Mouse (Mus musculus) liver, embryonic 14.5 days (tissue): Measurements from ENCODE around the gene Mrps5.

ENCODE experiments used
- CTCF ChIP-seq: IDR thresholded peaks from 2 replicates; pipeline ENCODE4 v1.5.1; 2016; ENCODE audit warnings: antibody characterized with exemption, low read depth, control low read depth
- EP300 ChIP-seq: IDR thresholded peaks from 2 replicates; pipeline ENCODE4 v1.6.1; 2016; ENCODE audit warnings: antibody characterized with exemption, low read depth

- TF ChIP-seq CTCF, result no peak
- TF ChIP-seq EP300, result no peak
Measured at GRCm38 (mm10) chr2:127654786-127655185, 67.8 kb downstream of the Mrps5 start.
